Mouse (Mus musculus) embryonic facial prominence, embryonic 15.5 days (tissue): ENCODE results near the gene Cdiptos. TPM values are rescaled to one million over a fixed set of nuclear protein-coding genes. Genes with fewer than 3 reads are reported as not detected.
A peak's percentile ranks its signal among the peaks of the same experiment; 100 is the strongest.

Experiments used
- ATAC-seq: fragments of 200-750 bp; cut with Nextera tagmentation; 2 replicates; pipeline ENCODE4 v1.8.0; 2017; ENCODE audit warnings: low read depth, moderate TSS enrichment; ENCODE audit not compliant: insufficient number of reproducible peaks, low FRiP score, low TSS enrichment
- H3K27ac ChIP-seq: fragments of 300-500 bp; sonication (generic); replicated peaks from 2 replicates; pipeline ENCODE4 v1.5.1; 2015; ENCODE audit warnings: mild to moderate bottlenecking, inconsistent platforms
- H3K27me3 ChIP-seq: fragments of 300-500 bp; sonication (generic); 2 replicates; pipeline ENCODE4 v1.6.1; 2015; ENCODE audit warnings: inconsistent platforms
- H3K36me3 ChIP-seq: fragments of 300-500 bp; sonication (generic); 2 replicates; pipeline ENCODE4 v1.6.1; 2015; ENCODE audit warnings: mild to moderate bottlenecking, inconsistent platforms
- H3K4me1 ChIP-seq: fragments of 300-500 bp; sonication (generic); 2 replicates; pipeline ENCODE4 v1.6.1; 2015; ENCODE audit warnings: inconsistent platforms
- H3K4me2 ChIP-seq: fragments of 300-500 bp; sonication (generic); replicated peaks from 2 replicates; pipeline ENCODE4 v1.6.1; 2015; ENCODE audit warnings: mild to moderate bottlenecking, inconsistent platforms
- H3K4me3 ChIP-seq: fragments of 300-500 bp; sonication (generic); replicated peaks from 2 replicates; pipeline ENCODE4 v1.5.1; 2015; ENCODE audit warnings: mild to moderate bottlenecking, inconsistent platforms
- H3K9ac ChIP-seq: fragments of 300-500 bp; sonication (generic); 2 replicates; pipeline ENCODE4 v1.6.1; 2015; ENCODE audit warnings: inconsistent platforms
- H3K9me3 ChIP-seq: fragments of 300-500 bp; sonication (generic); replicated peaks from 2 replicates; pipeline ENCODE4 v1.6.1; 2016; ENCODE audit warnings: inconsistent platforms
- whole genome bisulfite sequencing: fragments of 180-500 bp; shearing (Covaris S2); methylation state at CpG from one replicate; pipeline ENCODE4 v1.1.7; 2015; 5-methylcytosine and 5-hydroxymethylcytosine counted together
- polyA plus RNA-seq: library from polyadenylated mRNA; unstranded; fragments of >200 nt; fragmentation: Nextera tagmentation; extraction: Ambion mirVana; gene quantifications from 2 replicates; pipeline ENCODE4 v1.2.1, GENCODE M21; 2015

Cdiptos gene
- polyA plus RNA-seq, 1 experiment from 2014 or later: 3.2 TPM

DNA sequence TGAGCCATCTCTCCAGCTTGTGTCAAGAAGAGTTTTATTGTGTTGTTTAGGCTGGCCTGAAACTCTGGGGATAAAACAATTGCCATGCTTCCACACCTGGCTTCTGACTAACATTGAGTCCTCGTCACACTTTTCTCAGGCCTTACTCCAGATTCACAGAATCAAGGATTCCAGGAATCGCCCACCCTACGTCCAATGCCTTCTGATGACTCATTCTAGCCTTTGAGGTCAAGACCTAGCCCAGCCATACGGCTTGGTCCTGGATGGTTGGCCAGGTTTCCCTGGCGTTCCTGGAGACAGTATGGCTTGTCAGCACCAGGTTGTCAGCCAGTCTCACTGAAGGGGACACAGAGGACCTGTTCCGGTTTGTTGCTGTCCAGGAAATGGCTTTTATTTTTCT is 36.5 kb upstream of the Cdiptos start:
- no peak for ATAC-seq
- peaks cover 40% of the 10 kb centered on the region for H3K4me1 ChIP-seq
- no peak overlapping the region for H3K9ac ChIP-seq
- no peaks in the 10 kb centered on the region for H3K9me3 ChIP-seq
- H3K4me3 ChIP-seq: no peak overlapping the region
- H3K4me2 ChIP-seq: no peak overlapping the region
- no peak overlapping the region for H3K27ac ChIP-seq
- H3K27me3 ChIP-seq: no peaks in the 10 kb centered on the region
- H3K36me3 ChIP-seq: peaks cover 40% of the 10 kb centered on the region
- WGBS: 95% methylated on average over 6 of the region's 6 CpGs

DNA sequence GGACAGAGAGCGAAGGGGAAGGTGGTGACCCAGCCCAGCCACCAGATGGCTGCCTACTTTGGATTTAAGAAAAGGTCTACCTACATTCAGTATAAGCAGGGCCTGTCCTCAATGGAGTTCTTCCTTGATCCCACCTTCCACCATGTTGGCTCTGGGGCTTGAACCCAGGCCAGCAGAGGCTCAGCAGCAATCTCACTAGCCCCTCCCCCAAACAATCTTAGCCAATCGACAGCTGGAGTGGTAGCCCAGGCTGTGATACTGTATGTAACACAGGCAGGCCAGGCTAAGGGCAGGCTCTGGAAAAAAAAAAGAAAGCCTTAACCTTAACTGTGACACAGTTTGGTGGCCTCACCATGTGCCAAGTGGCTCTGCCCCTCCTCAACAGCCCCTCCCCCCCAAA is 35.8 kb upstream of the Cdiptos start:
- no peak overlapping the region for H3K4me2 ChIP-seq
- H3K4me3 ChIP-seq: no peak overlapping the region
- WGBS: 68% methylated on average over 2 of the region's 2 CpGs
- no peaks in the 10 kb centered on the region for H3K9me3 ChIP-seq
- no peak overlapping the region for H3K9ac ChIP-seq
- H3K36me3 ChIP-seq: peaks cover 40% of the 10 kb centered on the region
- H3K27ac ChIP-seq: no peak overlapping the region
- ATAC-seq: no peak
- no peaks in the 10 kb centered on the region for H3K27me3 ChIP-seq
- H3K4me1 ChIP-seq: peaks cover 46% of the 10 kb centered on the region

DNA sequence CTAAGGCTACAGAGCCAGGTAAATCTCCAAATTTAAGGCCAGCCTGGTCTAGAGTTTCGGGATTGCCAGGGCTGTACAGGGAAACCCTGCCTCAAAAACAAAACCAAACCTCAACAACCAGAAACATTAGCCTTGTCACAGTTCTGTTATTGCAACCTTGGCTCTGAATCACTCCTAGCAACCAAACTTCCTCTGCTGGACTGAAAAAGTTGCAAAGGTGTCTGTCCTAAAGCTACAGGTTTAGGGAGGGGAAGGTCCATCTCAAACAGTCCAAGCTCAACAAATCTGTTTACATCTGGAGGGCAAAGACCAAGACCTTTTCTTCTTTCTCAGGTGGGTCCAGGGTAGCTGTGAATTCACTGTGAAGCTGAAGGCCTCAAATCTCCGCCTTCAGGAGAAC is 35.2 kb upstream of the Cdiptos start:
- Histone ChIP-seq H3K4me3 (no peak overlapping the region), H3K4me1 (peaks cover 42% of the 10 kb centered on the region), H3K27me3 (no peaks in the 10 kb centered on the region), H3K4me2 (no peak overlapping the region), H3K9me3 (no peaks in the 10 kb centered on the region), H3K9ac (no peak overlapping the region), H3K27ac (no peak overlapping the region), H3K36me3 (peaks cover 40% of the 10 kb centered on the region)
- WGBS: 93% methylated on average over 2 of the region's 2 CpGs
- no peak for ATAC-seq

DNA sequence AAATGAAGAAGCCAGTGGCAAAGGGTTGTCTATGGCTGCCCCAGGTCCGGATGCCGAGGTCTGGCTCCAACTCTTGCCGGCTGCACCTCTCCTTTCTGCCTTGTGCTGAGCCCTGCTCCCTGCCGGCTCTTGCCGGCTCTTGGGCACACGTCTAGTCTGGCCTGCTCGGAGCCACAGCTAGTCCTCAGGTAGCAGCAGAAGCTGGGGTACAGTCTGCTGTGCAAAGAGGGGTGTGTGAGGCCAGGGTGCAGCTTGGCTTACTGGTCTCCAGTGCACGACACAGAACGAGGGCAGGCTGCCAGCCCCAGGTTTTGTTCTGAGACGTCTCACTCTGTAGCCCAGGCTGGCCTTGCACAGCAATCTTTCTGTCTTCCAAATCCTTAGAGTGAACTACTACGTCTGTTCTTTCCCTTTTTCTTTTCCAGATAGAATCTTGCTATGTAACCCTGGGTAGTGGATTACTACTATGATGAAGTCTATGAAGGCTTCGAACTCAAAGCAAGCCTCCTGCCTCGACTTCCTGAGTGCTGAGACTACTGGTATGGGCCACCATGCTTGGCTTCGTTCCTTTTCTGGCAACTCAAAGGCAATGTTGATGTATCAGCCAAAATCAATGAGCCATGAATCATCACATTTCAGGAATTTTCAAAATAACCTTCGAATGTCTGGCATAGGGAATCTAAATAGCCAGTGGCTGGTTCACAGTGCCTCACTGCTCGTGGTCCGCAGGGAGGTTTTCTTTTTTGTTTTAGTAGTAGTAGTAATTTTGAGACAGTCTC is 33.6 kb upstream of the Cdiptos start:
- Histone ChIP-seq H3K4me3 (no peak overlapping the region), H3K36me3 (peaks cover 26% of the 10 kb centered on the region), H3K9me3 (no peaks in the 10 kb centered on the region), H3K4me1 (peaks cover 28% of the 10 kb centered on the region), H3K4me2 (no peak overlapping the region), H3K9ac (no peak overlapping the region), H3K27ac (peak overlapping the region; percentile 71; the same call in 1 of the 2 replicates), H3K27me3 (no peaks in the 10 kb centered on the region)
- no peak for ATAC-seq
- WGBS: 80% methylated on average over 17 of the region's 17 CpGs

DNA sequence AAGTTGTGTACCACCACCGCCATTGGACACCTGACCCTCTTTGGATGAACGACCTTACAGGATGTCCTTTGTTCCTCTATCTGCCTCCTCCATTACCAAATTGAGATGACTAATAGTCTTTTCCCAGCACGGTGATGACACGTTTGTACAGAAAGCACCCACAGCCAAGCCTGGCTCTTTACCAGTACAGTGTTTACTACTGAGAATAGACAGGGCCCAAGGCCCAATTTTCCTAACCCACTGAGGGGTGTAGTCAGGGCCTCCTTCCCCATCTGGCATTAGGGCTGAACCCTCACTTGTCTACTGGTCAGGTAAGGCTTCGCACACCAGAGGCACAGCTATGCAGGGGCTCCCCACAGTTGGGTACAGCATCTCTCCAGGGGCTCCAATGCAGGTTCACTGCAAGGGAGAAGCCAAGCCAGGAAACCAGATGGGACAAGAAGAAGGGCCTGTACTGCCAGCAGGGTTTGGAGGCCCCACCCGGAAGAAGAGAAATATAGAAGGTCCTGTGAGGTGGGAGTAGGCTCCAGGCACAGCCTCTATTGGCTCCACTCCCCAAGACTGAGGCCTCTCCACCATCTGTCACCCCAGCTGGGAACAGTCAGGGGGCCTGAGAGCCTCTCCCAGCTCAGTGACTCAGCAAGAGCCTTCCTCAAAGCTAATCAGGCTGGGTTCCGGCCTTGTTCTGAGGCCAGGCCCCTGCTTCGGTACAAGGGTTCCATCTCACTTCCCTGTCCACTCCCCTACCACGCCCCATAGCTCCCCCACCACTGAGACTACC is 32.5 kb upstream of the Cdiptos start:
- WGBS: 57% methylated on average over 9 of the region's 9 CpGs
- H3K4me2 ChIP-seq: no peak overlapping the region

DNA sequence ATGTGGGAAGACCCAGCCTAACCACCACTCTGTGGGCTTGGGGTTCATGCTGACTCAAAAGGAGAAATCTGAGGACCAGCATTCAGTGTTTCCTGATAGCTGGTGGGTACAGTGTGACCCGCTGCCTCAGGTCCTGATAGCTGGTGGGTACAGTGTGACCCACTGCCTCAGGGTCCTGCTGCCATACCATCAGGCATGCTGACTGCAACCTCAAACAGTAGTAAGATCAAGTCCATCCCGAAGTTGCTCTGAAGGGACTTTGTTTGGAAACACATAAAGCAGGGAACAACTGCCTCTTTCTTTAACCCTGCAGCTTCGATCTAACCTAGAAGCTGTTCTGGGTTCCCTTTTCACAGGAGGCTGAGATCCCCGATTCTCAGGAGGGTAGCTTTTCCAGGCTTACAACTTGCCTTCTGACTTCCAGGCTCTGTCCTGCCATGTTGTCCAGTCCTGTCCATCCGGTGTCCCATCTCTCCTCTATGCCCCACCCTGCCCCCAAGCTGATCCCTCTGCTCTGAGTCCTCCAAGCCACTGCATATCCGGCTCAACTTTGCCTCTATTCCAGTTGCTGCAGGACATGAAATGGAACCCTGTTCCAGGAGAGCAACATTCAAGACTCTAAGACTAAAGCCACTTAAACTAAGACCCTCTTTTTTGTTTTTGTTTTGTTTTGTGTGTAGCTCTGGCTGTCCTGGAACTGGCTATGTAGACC is 31.6 kb upstream of the Cdiptos start:
- peaks cover 5% of the 10 kb centered on the region; the same call in 1 of the 2 replicates for H3K36me3 ChIP-seq
- 76% methylated on average over 6 of the region's 6 CpGs for WGBS
- ATAC-seq: no peak
- peaks cover 22% of the 10 kb centered on the region for H3K4me1 ChIP-seq
- H3K4me3 ChIP-seq: no peak overlapping the region
- no peak overlapping the region for H3K27ac ChIP-seq
- H3K9ac ChIP-seq: no peak overlapping the region
- no peaks in the 10 kb centered on the region for H3K9me3 ChIP-seq
- no peak overlapping the region for H3K4me2 ChIP-seq
- H3K27me3 ChIP-seq: no peaks in the 10 kb centered on the region

More for the DNA sequence above, 32.5 kb upstream of the Cdiptos start:
- Histone ChIP-seq H3K36me3 (peaks cover 15% of the 10 kb centered on the region), H3K27me3 (no peaks in the 10 kb centered on the region), H3K4me1 (peaks cover 22% of the 10 kb centered on the region), H3K4me3 (no peak overlapping the region), H3K9me3 (no peaks in the 10 kb centered on the region), H3K9ac (no peak overlapping the region), H3K27ac (peak overlapping the region; percentile 71)
- ATAC-seq: peak; percentile 72

DNA sequence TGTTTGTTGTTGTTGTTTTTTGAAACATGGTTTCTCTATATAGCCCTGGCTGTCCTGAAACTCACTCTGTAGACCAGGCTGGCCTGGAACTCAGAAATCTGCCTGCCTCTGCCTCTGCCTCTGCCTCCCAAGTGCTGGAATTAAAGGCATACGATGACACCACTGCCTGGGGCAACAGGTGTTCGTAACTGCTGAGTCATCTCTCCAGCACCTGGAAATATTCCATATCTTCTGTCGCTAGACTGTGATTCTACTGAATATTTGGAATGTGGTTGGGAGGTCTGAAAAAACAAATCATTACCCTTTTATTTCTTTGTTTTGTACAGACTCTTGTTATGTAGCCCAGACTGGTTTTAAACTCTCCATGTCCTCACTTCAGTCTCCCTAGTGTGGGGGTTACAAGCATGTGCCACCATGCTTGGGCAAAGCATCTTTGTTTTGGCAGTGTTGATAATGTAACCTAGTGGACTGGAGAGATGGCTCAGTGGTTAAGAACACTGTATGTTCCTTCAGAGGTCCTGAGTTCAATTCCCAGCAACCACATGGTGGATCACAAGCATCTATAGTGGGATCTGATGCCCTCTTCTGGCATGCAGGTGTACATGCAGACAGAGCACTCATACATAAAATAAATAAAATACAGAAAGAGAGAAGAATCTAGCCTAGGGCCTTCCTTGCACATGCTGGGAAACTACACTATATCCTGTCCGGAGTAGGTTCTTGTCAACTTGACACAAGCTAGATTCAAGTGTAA is 28.4 kb upstream of the Cdiptos start:
- WGBS: 74% methylated on average over 4 of the region's 4 CpGs
- no peak for ATAC-seq
- Histone ChIP-seq H3K4me2 (no peak overlapping the region), H3K27me3 (no peaks in the 10 kb centered on the region), H3K36me3 (no peaks in the 10 kb centered on the region), H3K9me3 (no peaks in the 10 kb centered on the region), H3K4me1 (peaks cover 20% of the 10 kb centered on the region), H3K9ac (no peak overlapping the region), H3K27ac (no peak overlapping the region), H3K4me3 (no peak overlapping the region)

DNA sequence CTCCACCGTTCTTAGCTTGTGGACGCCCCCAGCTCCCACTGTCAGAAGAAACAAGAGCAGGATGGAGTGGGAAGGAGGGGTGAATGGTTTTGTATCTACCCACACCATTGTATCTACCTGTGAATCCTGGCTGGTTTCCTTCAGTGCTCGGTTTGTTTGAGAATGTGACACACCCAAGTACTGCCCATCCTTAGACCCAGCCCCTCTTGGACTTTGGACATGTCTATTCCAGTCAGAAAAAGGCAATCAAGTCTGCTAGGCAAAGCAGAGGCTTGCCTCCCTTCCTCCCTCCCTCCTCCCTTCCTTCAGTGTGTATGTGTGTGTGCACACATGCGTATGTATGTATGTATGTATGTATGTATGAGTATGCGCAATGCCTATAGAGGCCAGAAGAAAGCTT is 27.7 kb upstream of the Cdiptos start:
- no peak overlapping the region for H3K4me2 ChIP-seq
- no peak overlapping the region for H3K9ac ChIP-seq
- no peaks in the 10 kb centered on the region for H3K36me3 ChIP-seq
- no peaks in the 10 kb centered on the region for H3K9me3 ChIP-seq
- H3K27me3 ChIP-seq: no peaks in the 10 kb centered on the region
- H3K4me1 ChIP-seq: peaks cover 13% of the 10 kb centered on the region
- ATAC-seq: no peak
- H3K4me3 ChIP-seq: no peak overlapping the region
- no peak overlapping the region for H3K27ac ChIP-seq
- WGBS: 90% methylated on average over 5 of the region's 5 CpGs

DNA sequence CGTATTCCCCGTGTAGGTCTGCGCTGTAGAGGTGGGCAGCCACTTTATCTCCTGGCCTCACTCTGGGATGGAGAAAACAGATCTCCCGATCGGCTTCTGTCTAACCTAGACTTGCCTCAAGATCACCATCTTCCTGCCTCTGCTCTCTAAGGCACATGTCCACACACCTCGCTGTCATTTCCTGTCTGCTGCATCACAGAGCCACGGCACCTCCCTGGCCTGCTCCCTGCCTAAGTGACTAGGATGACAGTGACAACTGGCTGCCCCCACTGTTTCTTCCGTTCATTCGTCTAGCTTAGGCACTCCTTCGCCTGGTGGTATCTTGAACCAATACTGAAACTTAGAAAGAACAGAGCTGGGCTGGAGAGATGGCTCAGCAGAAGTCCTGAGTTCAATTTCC is 23.7 kb upstream of the Cdiptos start:
- H3K9ac ChIP-seq: no peak overlapping the region
- no peak overlapping the region for H3K4me2 ChIP-seq
- H3K27ac ChIP-seq: no peak overlapping the region
- no peak overlapping the region for H3K4me3 ChIP-seq
- H3K27me3 ChIP-seq: no peaks in the 10 kb centered on the region
- no peaks in the 10 kb centered on the region for H3K4me1 ChIP-seq
- no peaks in the 10 kb centered on the region for H3K9me3 ChIP-seq
- WGBS: 74% methylated on average over 10 of the region's 10 CpGs
- H3K36me3 ChIP-seq: peaks cover 3% of the 10 kb centered on the region; the same call in 1 of the 2 replicates
- no peak for ATAC-seq

DNA sequence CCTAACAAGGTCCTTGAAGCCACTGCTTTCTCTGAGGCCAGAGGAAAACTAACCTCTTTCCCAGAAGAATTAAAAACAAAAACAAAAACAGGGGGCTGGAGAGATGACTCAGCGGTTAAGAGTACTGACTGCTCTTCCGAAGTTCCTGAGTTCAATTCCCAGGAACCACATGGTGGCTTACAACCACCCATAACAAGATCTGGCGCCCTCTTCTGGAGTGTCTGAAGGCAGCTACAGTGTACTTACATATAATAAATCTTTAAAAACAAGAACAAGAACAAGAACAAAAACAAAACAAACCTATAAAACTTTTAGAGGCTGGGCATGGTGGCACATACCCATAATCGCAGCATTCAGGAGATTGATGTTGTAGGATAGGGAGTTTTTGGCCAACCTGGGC is 20.6 kb upstream of the Cdiptos start:
- Histone ChIP-seq H3K27me3 (no peaks in the 10 kb centered on the region), H3K9me3 (no peaks in the 10 kb centered on the region), H3K4me3 (no peak overlapping the region), H3K4me1 (no peaks in the 10 kb centered on the region), H3K36me3 (peaks cover 3% of the 10 kb centered on the region; the same call in 1 of the 2 replicates), H3K4me2 (no peak overlapping the region), H3K9ac (no peak overlapping the region), H3K27ac (no peak overlapping the region)
- ATAC-seq: no peak
- WGBS: 78% methylated on average over 4 of the region's 4 CpGs

DNA sequence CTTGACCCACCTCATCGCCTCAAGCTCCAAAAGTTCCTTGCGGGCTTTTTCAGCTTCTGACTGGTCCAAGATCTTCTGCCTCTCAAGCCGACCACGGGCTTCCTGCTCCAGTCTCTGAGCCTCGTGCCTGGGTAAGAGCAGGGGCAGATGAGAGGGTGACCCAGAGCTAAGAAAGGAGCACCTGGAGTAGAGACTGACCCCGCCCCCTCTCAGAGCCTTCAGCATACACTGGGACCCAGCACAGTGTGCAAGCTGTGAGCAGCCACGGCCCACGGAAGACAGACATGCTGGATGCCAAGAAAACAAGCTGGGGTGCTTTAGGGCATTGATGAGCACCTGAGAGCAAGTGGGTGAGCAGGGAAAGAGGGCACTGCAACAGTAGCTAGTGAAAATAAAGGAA is 12.9 kb upstream of the Cdiptos start:
- H3K4me1 ChIP-seq: no peaks in the 10 kb centered on the region
- H3K36me3 ChIP-seq: no peaks in the 10 kb centered on the region
- H3K4me2 ChIP-seq: no peak overlapping the region
- 70% methylated on average over 8 of the region's 8 CpGs for WGBS
- no peaks in the 10 kb centered on the region for H3K27me3 ChIP-seq
- H3K9ac ChIP-seq: no peak overlapping the region
- H3K4me3 ChIP-seq: no peak overlapping the region
- no peak for ATAC-seq
- no peak overlapping the region for H3K27ac ChIP-seq
- H3K9me3 ChIP-seq: no peaks in the 10 kb centered on the region
